Mouse (Mus musculus) kidney, embryonic 16.5 days (tissue): Measurements from ENCODE around the gene Adam21. TPM values are rescaled to one million over a fixed set of nuclear protein-coding genes. Genes with fewer than 3 reads are reported as not detected.

Source experiments
- ATAC-seq: fragments of 200-750 bp; cut with Nextera tagmentation; 2 replicates; pipeline ENCODE4 v1.8.0; 2017; ENCODE audit warnings: moderate TSS enrichment; ENCODE audit not compliant: low FRiP score, low TSS enrichment
- H3K27ac ChIP-seq: fragments of 300-500 bp; sonication (generic); 2 replicates; pipeline ENCODE4 v1.5.1; 2014; ENCODE audit warnings: low read length
- H3K27me3 ChIP-seq: fragments of 300-500 bp; sonication (generic); 2 replicates; pipeline ENCODE4 v1.6.1; 2014; ENCODE audit warnings: low read length, control low read depth, mixed read lengths; ENCODE audit not compliant: insufficient read depth
- H3K36me3 ChIP-seq: fragments of 300-500 bp; sonication (generic); 2 replicates; pipeline ENCODE4 v1.6.1; 2014; ENCODE audit warnings: low read length, control low read depth, mixed read lengths; ENCODE audit not compliant: insufficient read depth
- H3K4me1 ChIP-seq: fragments of 300-500 bp; sonication (generic); 2 replicates; pipeline ENCODE4 v1.6.1; 2014; ENCODE audit warnings: low read length, control low read depth, mixed read lengths; ENCODE audit not compliant: insufficient read depth
- H3K4me2 ChIP-seq: fragments of 300-500 bp; sonication (generic); replicated peaks from 2 replicates; pipeline ENCODE4 v1.6.1; 2014; ENCODE audit warnings: low read depth, low read length
- H3K4me3 ChIP-seq: fragments of 300-500 bp; sonication (generic); 2 replicates; pipeline ENCODE4 v1.5.1; 2014; ENCODE audit warnings: mild to moderate bottlenecking, low read length
- H3K9ac ChIP-seq: fragments of 300-500 bp; sonication (generic); replicated peaks from 2 replicates; pipeline ENCODE4 v1.6.1; 2014; ENCODE audit warnings: low read length
- H3K9me3 ChIP-seq: fragments of 300-500 bp; sonication (generic); 2 replicates; pipeline ENCODE4 v1.6.1; 2016; ENCODE audit warnings: low read length, control low read depth
- WGBS: fragments of 180-500 bp; shearing (Covaris S2); extraction: QIAGEN DNeasy Blood & Tissue Kit; methylation state at CpG from one replicate; pipeline ENCODE4 v1.1.7; 2014; 5-methylcytosine and 5-hydroxymethylcytosine counted together
- polyA plus RNA-seq: library from polyadenylated mRNA; unstranded; fragments of >200 nt; fragmentation: Nextera tagmentation; extraction: Ambion mirVana; gene quantifications from 2 replicates; pipeline ENCODE4 v1.2.1, GENCODE M21; 2015

Gene Adam21
- 0.15 and 0.39 TPM in 2 replicates for polyA plus RNA-seq

DNA sequence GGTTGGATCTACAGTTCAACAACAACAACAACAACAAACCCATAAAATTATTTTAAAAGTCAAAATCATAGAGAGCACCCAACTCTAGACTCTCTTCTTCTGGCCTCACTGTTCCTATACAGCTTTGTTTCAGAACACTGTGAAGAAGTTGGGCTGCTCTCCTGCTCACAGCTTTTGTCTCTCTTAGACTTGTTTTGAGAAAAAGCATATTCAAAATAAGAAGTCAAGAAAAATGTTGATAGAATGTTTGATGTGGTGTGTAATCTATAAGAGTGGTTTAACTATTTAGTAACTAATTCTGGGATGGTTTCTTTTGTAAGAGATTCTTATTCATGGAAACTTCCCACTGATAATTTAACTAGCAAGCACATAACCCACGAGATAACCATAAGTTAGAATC lies at the start of gene Adam21:
TSS of gene Adam21 (minus strand) at position 101 of the 400 bp plus-strand sequence.
- H3K9ac ChIP-seq: no peak within 1 kb of the TSS
- H3K36me3 ChIP-seq: peaks cover 22% of the 10 kb centered on the region
- ATAC-seq: no peak
- no peak within 1 kb of the TSS for H3K4me3 ChIP-seq
- H3K27ac ChIP-seq: no peak within 1 kb of the TSS
- no peaks in the 10 kb centered on the region for H3K27me3 ChIP-seq
- H3K9me3 ChIP-seq: no peaks in the 10 kb centered on the region
- 92% methylated on average over 1 of the region's 1 CpGs for WGBS
- no peaks in the 10 kb centered on the region for H3K4me1 ChIP-seq
- H3K4me2 ChIP-seq: no peak within 1 kb of the TSS

DNA sequence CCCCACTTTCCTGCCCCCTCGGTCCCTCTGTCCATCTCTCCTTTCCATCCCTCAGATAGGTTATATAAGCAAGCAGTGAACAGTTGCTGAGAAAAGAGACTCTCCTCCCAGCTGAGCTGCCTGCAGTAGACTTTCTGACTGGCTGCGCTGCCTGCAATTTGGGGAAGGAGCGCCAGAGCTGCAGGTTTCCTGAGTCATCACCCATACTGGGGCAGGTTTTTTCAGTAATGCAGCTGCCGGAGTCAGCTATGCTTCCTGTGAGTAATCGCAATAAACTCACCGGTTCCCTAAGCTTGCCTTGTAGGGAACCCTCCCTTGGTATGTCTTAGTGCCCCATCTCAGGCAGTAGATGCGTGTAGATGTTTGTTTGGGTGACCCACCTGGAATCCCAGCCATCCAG lies 48.7 kb upstream of the Adam21 start:
- Histone ChIP-seq H3K4me3 (no peak overlapping the region), H3K27me3 (no peaks in the 10 kb centered on the region), H3K27ac (no peak overlapping the region), H3K9me3 (no peaks in the 10 kb centered on the region), H3K36me3 (no peaks in the 10 kb centered on the region), H3K4me1 (no peaks in the 10 kb centered on the region), H3K4me2 (no peak overlapping the region), H3K9ac (no peak overlapping the region)
- ATAC-seq: no peak
- 63% methylated on average over 7 of the region's 7 CpGs for WGBS

DNA sequence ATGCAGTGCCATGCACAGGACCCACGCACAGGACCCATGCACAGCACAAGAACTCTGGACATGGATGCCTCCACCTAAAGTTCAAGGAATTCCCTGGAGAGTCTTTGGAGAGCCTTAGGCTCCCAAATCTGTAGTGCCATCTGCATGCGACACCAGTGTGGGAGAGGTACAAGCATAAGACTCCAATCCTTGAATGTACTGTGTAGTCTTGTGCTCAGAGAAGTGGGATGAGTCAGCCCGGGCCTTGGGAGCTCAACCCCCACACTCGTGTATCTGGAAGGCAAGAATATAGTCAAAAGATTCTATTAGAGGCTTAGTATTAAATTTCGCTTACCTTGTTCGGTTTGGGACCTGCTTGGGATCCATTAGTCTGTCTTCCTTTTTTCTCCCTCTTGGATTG lies 47.5 kb upstream of the Adam21 start:
- Histone ChIP-seq H3K9me3 (no peaks in the 10 kb centered on the region), H3K27ac (no peak overlapping the region), H3K36me3 (no peaks in the 10 kb centered on the region), H3K27me3 (no peaks in the 10 kb centered on the region), H3K4me3 (no peak overlapping the region), H3K9ac (no peak overlapping the region), H3K4me2 (no peak overlapping the region), H3K4me1 (no peaks in the 10 kb centered on the region)
- no peak for ATAC-seq
- 79% methylated on average over 6 of the region's 6 CpGs for WGBS

DNA sequence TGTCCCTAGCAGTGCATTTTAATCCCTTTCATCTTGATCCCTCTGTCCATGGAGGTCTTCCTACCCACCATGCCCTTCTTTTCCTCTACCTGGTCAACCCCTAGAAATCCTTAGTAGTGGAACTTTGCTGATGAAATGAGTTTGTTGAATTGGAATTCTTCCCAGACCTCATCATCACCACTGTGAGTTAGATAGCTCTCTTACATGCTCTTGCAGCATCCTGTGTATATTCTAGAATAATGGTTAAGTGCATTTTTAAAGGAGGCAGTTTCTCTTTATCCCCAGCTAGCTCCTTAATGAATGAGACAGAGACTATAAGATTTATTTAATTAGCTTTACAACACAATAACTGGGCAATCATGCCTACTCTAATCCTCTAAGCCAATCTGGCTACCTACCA lies 41.2 kb upstream of the Adam21 start:
- H3K9me3 ChIP-seq: no peaks in the 10 kb centered on the region
- no peaks in the 10 kb centered on the region for H3K4me1 ChIP-seq
- no peak overlapping the region for H3K27ac ChIP-seq
- ATAC-seq: no peak
- H3K9ac ChIP-seq: no peak overlapping the region
- H3K4me2 ChIP-seq: no peak overlapping the region
- H3K4me3 ChIP-seq: no peak overlapping the region
- no peaks in the 10 kb centered on the region for H3K36me3 ChIP-seq
- no peaks in the 10 kb centered on the region for H3K27me3 ChIP-seq

DNA sequence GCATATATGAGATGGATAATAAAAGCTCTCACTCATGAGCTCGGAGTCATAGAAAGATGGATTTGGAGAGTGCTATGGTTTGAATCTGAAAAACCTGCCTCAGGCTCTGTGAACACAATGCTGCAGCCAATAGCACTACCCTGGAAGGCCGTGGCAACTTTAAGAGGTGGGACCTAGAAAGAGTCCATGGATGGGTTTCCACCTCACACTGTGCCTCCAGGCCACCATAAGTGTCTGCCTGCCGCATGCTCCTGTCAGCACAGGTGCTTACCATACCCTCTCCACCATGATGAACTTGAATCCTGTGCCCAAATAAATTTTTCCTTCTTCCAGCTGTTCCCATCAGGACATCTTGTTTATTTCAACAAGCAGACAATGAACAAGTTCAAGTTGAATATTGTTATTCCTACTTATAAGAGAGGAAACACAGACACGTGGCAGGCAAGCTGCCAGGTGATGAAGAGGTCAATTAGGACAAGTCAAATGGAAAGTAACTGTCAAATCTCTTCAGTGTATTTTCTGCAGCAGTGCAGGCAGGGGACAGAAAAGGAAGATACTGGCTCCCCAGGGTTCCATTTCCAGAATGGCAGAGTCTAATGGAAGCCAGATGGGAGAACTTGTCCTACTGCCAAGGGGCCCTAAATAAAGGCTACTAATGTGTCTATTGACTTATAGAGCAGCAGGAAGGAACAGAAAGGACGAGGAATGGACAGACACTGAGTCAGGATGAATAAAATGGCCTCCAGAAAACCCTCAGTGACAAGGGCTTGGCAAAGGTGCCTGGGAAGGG lies 36.9 kb upstream of the Adam21 start:
- H3K9ac ChIP-seq: no peak overlapping the region
- no peak overlapping the region for H3K27ac ChIP-seq
- no peak for ATAC-seq
- H3K27me3 ChIP-seq: no peaks in the 10 kb centered on the region
- H3K4me1 ChIP-seq: no peaks in the 10 kb centered on the region
- H3K36me3 ChIP-seq: no peaks in the 10 kb centered on the region
- no peak overlapping the region for H3K4me2 ChIP-seq
- WGBS: 64% methylated on average over 5 of the region's 5 CpGs
- no peak overlapping the region for H3K4me3 ChIP-seq
- H3K9me3 ChIP-seq: no peaks in the 10 kb centered on the region

DNA sequence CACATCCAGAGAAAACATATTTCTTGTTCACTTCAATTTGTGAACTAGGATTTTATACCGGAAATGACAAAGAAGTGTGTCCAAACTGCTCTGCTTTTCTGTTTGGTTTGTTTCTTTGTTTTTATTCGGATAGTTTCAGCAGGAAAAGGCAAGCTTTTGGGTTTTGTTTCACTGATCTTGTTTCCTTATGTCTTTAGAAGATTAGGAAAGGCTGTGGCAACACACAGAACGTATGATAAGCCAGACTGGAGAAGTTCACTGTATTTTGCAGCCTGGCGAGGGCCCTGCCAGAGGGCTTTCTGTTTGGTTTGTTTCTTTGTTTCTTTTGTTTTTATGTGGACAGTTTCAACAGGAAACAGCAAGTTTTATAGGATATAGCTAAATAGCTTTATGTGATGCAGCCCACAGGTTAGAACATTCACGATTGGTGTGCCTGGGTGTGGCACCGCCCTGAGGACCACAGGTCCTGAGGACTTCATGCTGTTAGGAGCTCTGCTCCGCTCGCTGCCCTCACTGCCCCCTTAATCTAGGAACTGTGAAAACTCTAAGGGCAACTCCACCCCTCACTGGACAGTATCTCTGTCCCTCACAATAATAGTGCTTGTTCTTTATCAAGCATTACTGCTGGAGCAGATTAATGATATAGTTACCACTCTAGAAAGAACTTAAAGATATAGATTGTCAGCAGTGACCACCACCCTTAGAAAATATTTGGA lies 28.4 kb upstream of the Adam21 start:
- Histone ChIP-seq H3K9ac (no peak overlapping the region), H3K27me3 (no peaks in the 10 kb centered on the region), H3K4me1 (0 out of 2 replicates have a peak, but pooled peaks cover 6% of the 10 kb centered on the region), H3K36me3 (no peaks in the 10 kb centered on the region), H3K4me2 (no peak overlapping the region), H3K9me3 (no peaks in the 10 kb centered on the region), H3K4me3 (no peak overlapping the region), H3K27ac (no peak overlapping the region)
- 85% methylated on average over 8 of the region's 8 CpGs for WGBS
- ATAC-seq: no peak

DNA sequence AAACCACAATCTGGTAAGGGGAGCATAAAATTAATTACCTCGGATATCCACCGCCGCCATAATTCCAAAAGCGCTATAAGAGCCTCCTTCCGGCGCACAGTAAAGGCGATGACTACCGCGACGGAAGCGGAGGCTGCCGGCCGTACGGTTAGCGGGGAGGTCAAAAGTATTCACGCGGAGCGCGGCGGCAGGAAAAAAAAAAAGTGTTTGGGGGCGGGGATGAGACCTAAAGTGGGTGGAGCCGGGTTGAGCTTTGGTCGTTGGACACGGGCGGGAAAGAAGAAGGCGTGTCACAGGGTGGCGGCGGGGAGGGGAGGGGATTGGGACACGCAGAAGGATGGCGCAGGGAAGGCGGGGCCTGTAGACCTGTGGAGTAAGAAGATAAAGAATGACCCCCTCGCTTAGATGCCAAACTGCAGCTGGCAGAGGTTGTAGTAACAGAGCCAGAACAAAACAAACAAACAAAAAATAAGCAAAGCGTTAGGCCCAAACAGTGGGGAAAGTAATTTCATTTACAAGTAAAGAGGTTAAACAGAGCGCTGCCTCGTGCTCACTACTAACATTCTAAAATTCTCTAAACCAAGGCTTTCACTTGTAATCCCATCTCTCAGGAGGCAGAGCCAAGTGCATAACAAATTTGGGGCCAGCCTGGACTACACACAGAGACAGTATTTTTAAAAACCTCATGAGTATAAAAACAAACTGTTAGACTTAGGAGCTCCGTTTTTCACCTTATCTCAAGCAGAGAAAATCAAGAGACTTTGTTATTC lies 26.8 kb upstream of the Adam21 start, which contains the start of gene Med6:
TSS of gene Med6 (minus strand) at position 107 of the 770 bp plus-strand sequence.
- WGBS: 3% methylated on average over 35 of the region's 36 CpGs
- Histone ChIP-seq H3K4me3 (peak within 1 kb of the TSS; percentile 95), H3K4me2 (peak within 1 kb of the TSS; percentile 77), H3K36me3 (0 out of 2 replicates have a peak, but pooled peaks cover 9% of the 10 kb centered on the region), H3K9me3 (no peaks in the 10 kb centered on the region), H3K27ac (0 out of 2 replicates have a peak within 1 kb of the TSS, but pooled peaks have one; percentile 38), H3K27me3 (no peaks in the 10 kb centered on the region), H3K4me1 (0 out of 2 replicates have a peak, but pooled peaks cover 6% of the 10 kb centered on the region), H3K9ac (peak within 1 kb of the TSS; percentile 83)
- ATAC-seq: peak; percentile 99

DNA sequence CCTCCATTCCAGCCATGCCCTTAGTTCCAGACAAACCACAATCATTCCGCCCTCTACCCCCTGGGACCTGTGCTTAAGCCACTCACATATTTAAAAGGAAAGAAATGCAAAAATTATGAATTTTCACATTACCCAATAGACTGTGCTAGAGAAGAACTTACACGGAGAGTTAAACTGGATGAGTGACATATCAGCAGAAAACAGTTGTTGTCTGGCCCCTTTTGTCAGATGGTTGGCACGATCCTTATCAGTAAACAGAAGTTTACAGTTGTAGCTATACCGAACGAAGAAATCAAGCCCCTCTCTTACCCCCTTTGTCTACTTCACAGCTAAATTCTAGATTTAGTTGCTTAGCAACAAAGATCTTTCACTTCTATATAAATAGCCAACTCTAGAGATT lies 343 bp downstream of the Adam21 start:
- peaks cover 19% of the 10 kb centered on the region for H3K36me3 ChIP-seq
- H3K4me2 ChIP-seq: no peak overlapping the region
- H3K9ac ChIP-seq: no peak overlapping the region
- ATAC-seq: no peak
- no peak overlapping the region for H3K27ac ChIP-seq
- H3K27me3 ChIP-seq: no peaks in the 10 kb centered on the region
- no peaks in the 10 kb centered on the region for H3K9me3 ChIP-seq
- no peaks in the 10 kb centered on the region for H3K4me1 ChIP-seq
- no peak overlapping the region for H3K4me3 ChIP-seq
- WGBS: 92% methylated on average over 5 of the region's 5 CpGs

DNA sequence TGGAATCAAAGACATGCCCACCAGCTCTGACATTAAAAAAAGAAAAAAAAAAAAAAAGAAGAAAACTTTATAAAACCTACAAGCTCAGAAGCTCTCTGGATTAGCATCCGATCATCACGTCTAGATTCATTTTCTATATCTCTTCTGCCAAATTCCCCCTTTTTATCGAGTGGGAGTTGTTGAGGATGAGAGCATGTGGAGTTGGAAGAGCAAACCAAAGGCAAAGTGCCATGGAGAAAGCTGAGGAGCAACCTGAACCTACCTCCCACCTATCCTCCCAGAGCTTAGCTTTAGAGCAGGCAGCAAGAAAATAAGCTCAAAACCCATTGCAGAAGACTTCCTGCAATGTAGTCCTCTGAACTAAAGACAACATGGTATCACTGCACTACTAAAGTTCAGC lies 4.1 kb downstream of the Adam21 start:
- 98% methylated on average over 3 of the region's 3 CpGs for WGBS
- Histone ChIP-seq H3K4me3 (no peak overlapping the region), H3K4me1 (no peaks in the 10 kb centered on the region), H3K9me3 (no peaks in the 10 kb centered on the region), H3K27me3 (no peaks in the 10 kb centered on the region), H3K9ac (no peak overlapping the region), H3K4me2 (no peak overlapping the region), H3K27ac (no peak overlapping the region), H3K36me3 (no peaks in the 10 kb centered on the region)
- no peak for ATAC-seq
